Mouse (Mus musculus) lung, embryonic 15.5 days (tissue): ENCODE measurements around the gene 1700016H13Rik. TPM values are rescaled to one million over a fixed set of nuclear protein-coding genes. Genes with fewer than 3 reads are reported as not detected.

Source experiments
- ATAC-seq: fragments of 200-750 bp; cut with Nextera tagmentation; 2 replicates; pipeline ENCODE4 v1.8.0; 2017; ENCODE audit warnings: moderate number of reproducible peaks, borderline replicate concordance; ENCODE audit not compliant: low FRiP score, low TSS enrichment; ENCODE audit errors: extremely low read depth
- H3K27ac ChIP-seq: fragments of 300-500 bp; sonication (generic); 2 replicates; pipeline ENCODE4 v1.5.1; 2015; ENCODE audit warnings: moderate library complexity, mild to moderate bottlenecking, inconsistent platforms
- H3K27me3 ChIP-seq: fragments of 300-500 bp; sonication (generic); 2 replicates; pipeline ENCODE4 v1.6.1; 2015; ENCODE audit warnings: inconsistent platforms
- H3K36me3 ChIP-seq: fragments of 300-500 bp; sonication (generic); 2 replicates; pipeline ENCODE4 v1.6.1; 2015; ENCODE audit warnings: inconsistent platforms
- H3K4me1 ChIP-seq: fragments of 300-500 bp; sonication (generic); 2 replicates; pipeline ENCODE4 v1.6.1; 2015; ENCODE audit warnings: inconsistent platforms
- H3K4me2 ChIP-seq: fragments of 300-500 bp; sonication (generic); 2 replicates; pipeline ENCODE4 v1.6.1; 2015; ENCODE audit warnings: inconsistent platforms, mild to moderate bottlenecking, moderate library complexity
- H3K4me3 ChIP-seq: fragments of 300-500 bp; sonication (generic); 2 replicates; pipeline ENCODE4 v1.5.1; 2015; ENCODE audit warnings: mild to moderate bottlenecking, inconsistent platforms
- H3K9ac ChIP-seq: fragments of 300-500 bp; sonication (generic); 2 replicates; pipeline ENCODE4 v1.6.1; 2015; ENCODE audit warnings: inconsistent platforms
- H3K9me3 ChIP-seq: fragments of 300-500 bp; sonication (generic); 2 replicates; pipeline ENCODE4 v1.6.1; 2016; ENCODE audit warnings: inconsistent platforms
- WGBS: fragments of 180-500 bp; shearing (Covaris S2); methylation state at CpG from one replicate; pipeline ENCODE4 v1.1.7; 2015; 5-methylcytosine and 5-hydroxymethylcytosine counted together
- polyA plus RNA-seq: library from polyadenylated mRNA; unstranded; fragments of >200 nt; fragmentation: Nextera tagmentation; extraction: Ambion mirVana; gene quantifications from 2 replicates; pipeline ENCODE4 v1.2.1, GENCODE M21; 2015

1700016H13Rik gene
- polyA plus RNA-seq, 1 experiment from 2014 or later, result 0.51 TPM

GRCm38 (mm10) chr5:103624831-103625230 lies 31.0 kb downstream of the 1700016H13Rik start:
- no peak overlapping the region for H3K27ac ChIP-seq
- H3K4me3 ChIP-seq, result no peak overlapping the region
- 83% methylated on average over 5 of the region's 5 CpGs for WGBS
- H3K27me3 ChIP-seq, result no peaks in the 10 kb centered on the region
- H3K4me1 ChIP-seq, result peaks cover 51% of the 10 kb centered on the region
- H3K4me2 ChIP-seq, result no peak overlapping the region
- no peak for ATAC-seq
- H3K9me3 ChIP-seq, result no peaks in the 10 kb centered on the region
- H3K36me3 ChIP-seq, result no peaks in the 10 kb centered on the region
- no peak overlapping the region for H3K9ac ChIP-seq

- no peak overlapping the region for H3K4me3 ChIP-seq
- H3K36me3 ChIP-seq, result no peaks in the 10 kb centered on the region
- 57% methylated on average over 5 of the region's 5 CpGs for WGBS
- peaks cover 46% of the 10 kb centered on the region for H3K4me1 ChIP-seq
- no peaks in the 10 kb centered on the region for H3K9me3 ChIP-seq
- no peaks in the 10 kb centered on the region for H3K27me3 ChIP-seq
- no peak overlapping the region for H3K9ac ChIP-seq
- H3K27ac ChIP-seq, result peak overlapping the region; percentile 27; the same call in 1 of the 2 replicates
- H3K4me2 ChIP-seq, result no peak overlapping the region
- no peak for ATAC-seq
Observed at GRCm38 (mm10) chr5:103622321-103622720, 33.5 kb downstream of the 1700016H13Rik start.

GRCm38 (mm10) chr5:103620301-103620973 lies 35.4 kb downstream of the 1700016H13Rik start:
- H3K4me3 ChIP-seq, result no peak overlapping the region
- no peaks in the 10 kb centered on the region for H3K36me3 ChIP-seq
- H3K9ac ChIP-seq, result no peak overlapping the region
- H3K4me2 ChIP-seq, result peak overlapping the region; percentile 28
- peak overlapping the region; percentile 97 for H3K27ac ChIP-seq
- H3K27me3 ChIP-seq, result no peaks in the 10 kb centered on the region
- ATAC-seq, result peak; percentile 96
- H3K4me1 ChIP-seq, result peaks cover 46% of the 10 kb centered on the region
- no peaks in the 10 kb centered on the region for H3K9me3 ChIP-seq
- 19% methylated on average over 12 of the region's 12 CpGs for WGBS

- Histone ChIP-seq H3K4me3 (no peak overlapping the region), H3K4me1 (peaks cover 27% of the 10 kb centered on the region), H3K27ac (no peak overlapping the region), H3K9me3 (no peaks in the 10 kb centered on the region), H3K4me2 (no peak overlapping the region), H3K9ac (no peak overlapping the region), H3K27me3 (no peaks in the 10 kb centered on the region), H3K36me3 (no peaks in the 10 kb centered on the region)
- 70% methylated on average over 9 of the region's 9 CpGs for WGBS
- no peak for ATAC-seq
Observed at GRCm38 (mm10) chr5:103617191-103617590, 38.6 kb downstream of the 1700016H13Rik start.

GRCm38 (mm10) chr5:103614356-103614755 lies 41.5 kb downstream of the 1700016H13Rik start:
- Histone ChIP-seq H3K27me3 (no peaks in the 10 kb centered on the region), H3K27ac (no peak overlapping the region; the same call in 1 of the 2 replicates), H3K4me3 (no peak overlapping the region), H3K9ac (no peak overlapping the region), H3K36me3 (no peaks in the 10 kb centered on the region), H3K4me1 (peaks cover 7% of the 10 kb centered on the region), H3K9me3 (no peaks in the 10 kb centered on the region), H3K4me2 (no peak overlapping the region)
- 75% methylated on average over 7 of the region's 7 CpGs for WGBS
- no peak for ATAC-seq

DNA sequence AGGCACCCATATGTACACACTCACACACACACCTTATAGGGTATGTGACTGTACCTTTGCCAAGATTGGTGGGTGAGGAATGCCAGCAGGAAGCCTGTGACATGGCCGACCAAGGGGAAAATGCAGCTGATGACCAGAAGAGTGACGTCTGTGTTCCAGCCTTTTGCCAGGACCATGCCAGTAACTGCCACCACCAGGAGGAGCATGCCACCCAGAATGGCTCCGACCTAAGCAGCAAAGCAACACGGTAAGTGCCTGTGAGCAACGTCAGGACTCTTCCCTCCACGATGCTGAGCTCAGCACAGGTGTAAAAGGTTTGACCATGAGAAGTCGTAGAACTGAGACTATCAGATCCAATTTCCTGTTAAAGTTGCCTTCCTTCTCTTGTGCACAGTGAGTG lies 43.5 kb downstream of the 1700016H13Rik start:
- no peak overlapping the region for H3K4me2 ChIP-seq
- H3K36me3 ChIP-seq, result no peaks in the 10 kb centered on the region
- H3K4me1 ChIP-seq, result peaks cover 2% of the 10 kb centered on the region; the same call in 1 of the 2 replicates
- 79% methylated on average over 7 of the region's 7 CpGs for WGBS
- H3K9me3 ChIP-seq, result no peaks in the 10 kb centered on the region
- ATAC-seq, result no peak
- no peak overlapping the region for H3K27ac ChIP-seq
- H3K9ac ChIP-seq, result no peak overlapping the region
- no peak overlapping the region for H3K4me3 ChIP-seq
- no peaks in the 10 kb centered on the region for H3K27me3 ChIP-seq

- no peaks in the 10 kb centered on the region for H3K9me3 ChIP-seq
- peak overlapping the region; percentile 35; the same call in 1 of the 2 replicates for H3K27ac ChIP-seq
- no peak overlapping the region for H3K9ac ChIP-seq
- ATAC-seq, result peak; percentile 83
- no peaks in the 10 kb centered on the region for H3K27me3 ChIP-seq
- no peak overlapping the region for H3K4me2 ChIP-seq
- H3K4me1 ChIP-seq, result peaks cover 2% of the 10 kb centered on the region; the same call in 1 of the 2 replicates
- no peaks in the 10 kb centered on the region for H3K36me3 ChIP-seq
- no peak overlapping the region for H3K4me3 ChIP-seq
- WGBS, result 61% methylated on average over 10 of the region's 10 CpGs
Observed at GRCm38 (mm10) chr5:103610856-103611472, 44.8 kb downstream of the 1700016H13Rik start.

GRCm38 (mm10) chr5:103610148-103610547 lies 45.7 kb downstream of the 1700016H13Rik start:
- no peak overlapping the region for H3K27ac ChIP-seq
- ATAC-seq, result no peak

DNA sequence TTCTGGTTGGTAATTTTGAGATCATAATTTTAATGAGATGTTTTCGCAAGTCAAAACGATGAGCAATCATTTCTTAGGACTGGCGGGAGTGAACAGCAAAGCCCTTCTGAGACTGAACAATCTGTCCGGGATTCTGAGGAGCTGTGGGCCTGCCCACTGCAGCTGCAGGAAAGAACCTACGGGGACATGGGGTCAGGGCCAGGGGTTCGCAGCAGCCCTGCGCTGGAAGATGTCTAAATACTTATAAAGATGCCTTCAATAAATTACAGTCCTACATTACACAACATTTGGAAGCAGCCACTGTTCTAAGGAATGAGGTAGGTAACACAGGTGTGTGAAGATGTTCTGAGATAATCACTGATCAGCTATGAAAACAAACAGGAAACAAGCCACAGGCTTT lies 50.1 kb downstream of the 1700016H13Rik start:
- 77% methylated on average over 7 of the region's 7 CpGs for WGBS
- no peak for ATAC-seq
- H3K4me1 ChIP-seq, result peaks cover 2% of the 10 kb centered on the region; the same call in 1 of the 2 replicates

More at GRCm38 (mm10) chr5:103610148-103610547, 45.7 kb downstream of the 1700016H13Rik start:
- H3K4me2 ChIP-seq, result no peak overlapping the region
- H3K36me3 ChIP-seq, result no peaks in the 10 kb centered on the region
- H3K27me3 ChIP-seq, result no peaks in the 10 kb centered on the region
- 56% methylated on average over 5 of the region's 5 CpGs for WGBS
- peaks cover 2% of the 10 kb centered on the region; the same call in 1 of the 2 replicates for H3K4me1 ChIP-seq
- H3K4me3 ChIP-seq, result no peak overlapping the region
- no peak overlapping the region for H3K9ac ChIP-seq
- H3K9me3 ChIP-seq, result no peaks in the 10 kb centered on the region

DNA sequence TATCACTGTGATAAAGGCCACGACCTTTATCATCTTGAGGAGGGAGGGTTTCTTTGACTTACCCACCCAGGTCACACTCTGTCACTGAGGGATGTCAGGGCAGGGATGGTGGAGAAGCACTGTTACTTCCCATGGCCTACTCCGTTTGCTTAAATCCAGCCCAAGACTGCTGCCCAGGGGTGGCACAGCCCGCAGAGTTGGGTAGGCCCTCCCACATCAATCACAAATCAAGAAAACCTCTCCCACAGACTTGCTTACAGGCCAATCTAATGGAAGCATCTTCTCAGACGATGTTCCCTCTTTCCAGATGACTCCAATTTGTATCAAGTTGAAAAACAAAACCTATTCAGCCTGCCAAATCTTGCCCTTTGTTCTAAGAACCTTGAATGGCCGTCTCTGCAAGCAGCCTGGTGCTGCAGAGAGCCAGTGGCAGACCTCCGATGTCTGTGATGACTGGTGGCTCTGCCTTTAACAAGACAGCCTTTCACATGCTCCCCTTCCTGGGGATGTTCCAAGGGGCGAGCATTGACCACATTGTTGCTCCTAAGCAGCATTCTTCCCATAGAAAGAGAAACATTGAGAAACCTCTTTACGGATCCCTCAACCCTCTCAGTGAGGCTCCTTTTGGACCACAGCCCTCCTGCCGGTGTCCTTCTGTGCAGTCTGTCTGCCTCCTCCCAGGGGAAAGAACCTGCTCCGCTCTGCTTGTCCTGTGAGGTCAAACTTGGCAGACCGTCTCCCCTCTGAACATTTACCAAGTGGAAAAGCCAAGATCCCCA lies 52.5 kb downstream of the 1700016H13Rik start:
- Histone ChIP-seq H3K4me3 (no peak overlapping the region), H3K27ac (no peak overlapping the region), H3K4me1 (peaks cover 11% of the 10 kb centered on the region; the same call in 1 of the 2 replicates), H3K27me3 (no peaks in the 10 kb centered on the region), H3K9me3 (no peaks in the 10 kb centered on the region), H3K9ac (no peak overlapping the region), H3K36me3 (no peaks in the 10 kb centered on the region), H3K4me2 (no peak overlapping the region)
- ATAC-seq, result no peak
- WGBS, result 66% methylated on average over 11 of the region's 11 CpGs

More for the DNA sequence above, 50.1 kb downstream of the 1700016H13Rik start:
- Histone ChIP-seq H3K27me3 (no peaks in the 10 kb centered on the region), H3K9me3 (no peaks in the 10 kb centered on the region), H3K36me3 (no peaks in the 10 kb centered on the region), H3K9ac (no peak overlapping the region), H3K4me2 (no peak overlapping the region), H3K27ac (no peak overlapping the region), H3K4me3 (no peak overlapping the region)

DNA sequence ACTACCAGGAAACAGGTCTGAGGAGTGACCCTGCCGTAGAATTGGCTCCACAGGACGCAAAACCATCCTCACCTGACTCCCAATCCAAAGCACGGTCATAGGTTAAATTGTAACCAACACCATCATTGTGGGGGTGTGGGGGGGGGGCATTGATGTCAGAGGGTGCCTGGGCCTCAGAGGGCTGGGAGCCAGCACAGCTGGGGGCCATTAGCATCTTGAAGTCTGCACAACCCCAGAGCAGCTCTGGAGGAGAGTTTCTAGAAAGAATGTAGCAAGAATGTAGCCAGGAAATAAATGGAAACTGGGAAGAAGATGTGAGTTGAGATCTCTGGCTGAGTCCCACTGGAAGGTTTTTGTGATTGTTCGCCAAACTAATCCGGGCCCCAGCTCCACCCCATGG lies 56.9 kb downstream of the 1700016H13Rik start:
- 73% methylated on average over 5 of the region's 5 CpGs for WGBS
- Histone ChIP-seq H3K9me3 (no peaks in the 10 kb centered on the region), H3K4me3 (no peak overlapping the region), H3K9ac (no peak overlapping the region), H3K36me3 (no peaks in the 10 kb centered on the region), H3K4me1 (peaks cover 23% of the 10 kb centered on the region), H3K4me2 (no peak overlapping the region), H3K27ac (peak overlapping the region; percentile 20), H3K27me3 (no peaks in the 10 kb centered on the region)
- no peak for ATAC-seq
